Mouse (Mus musculus): ENCODE measurements around the gene Pak6. TPM values are rescaled to one million over a fixed set of nuclear protein-coding genes. Genes with fewer than 3 reads are reported as not detected.
A peak's percentile ranks its signal among the peaks of the same experiment; 100 is the strongest.
"Not testable (repeated sequence)": the region's sequence is repeated elsewhere in the genome, so short reads cannot be mapped to it uniquely, and the experiment has no call there.

Gene Pak6
- 0.53 and 0.91 TPM in 2 replicates for polyA plus RNA-seq (2015; fragmentation: Nextera tagmentation; extraction: Ambion mirVana)

DNA sequence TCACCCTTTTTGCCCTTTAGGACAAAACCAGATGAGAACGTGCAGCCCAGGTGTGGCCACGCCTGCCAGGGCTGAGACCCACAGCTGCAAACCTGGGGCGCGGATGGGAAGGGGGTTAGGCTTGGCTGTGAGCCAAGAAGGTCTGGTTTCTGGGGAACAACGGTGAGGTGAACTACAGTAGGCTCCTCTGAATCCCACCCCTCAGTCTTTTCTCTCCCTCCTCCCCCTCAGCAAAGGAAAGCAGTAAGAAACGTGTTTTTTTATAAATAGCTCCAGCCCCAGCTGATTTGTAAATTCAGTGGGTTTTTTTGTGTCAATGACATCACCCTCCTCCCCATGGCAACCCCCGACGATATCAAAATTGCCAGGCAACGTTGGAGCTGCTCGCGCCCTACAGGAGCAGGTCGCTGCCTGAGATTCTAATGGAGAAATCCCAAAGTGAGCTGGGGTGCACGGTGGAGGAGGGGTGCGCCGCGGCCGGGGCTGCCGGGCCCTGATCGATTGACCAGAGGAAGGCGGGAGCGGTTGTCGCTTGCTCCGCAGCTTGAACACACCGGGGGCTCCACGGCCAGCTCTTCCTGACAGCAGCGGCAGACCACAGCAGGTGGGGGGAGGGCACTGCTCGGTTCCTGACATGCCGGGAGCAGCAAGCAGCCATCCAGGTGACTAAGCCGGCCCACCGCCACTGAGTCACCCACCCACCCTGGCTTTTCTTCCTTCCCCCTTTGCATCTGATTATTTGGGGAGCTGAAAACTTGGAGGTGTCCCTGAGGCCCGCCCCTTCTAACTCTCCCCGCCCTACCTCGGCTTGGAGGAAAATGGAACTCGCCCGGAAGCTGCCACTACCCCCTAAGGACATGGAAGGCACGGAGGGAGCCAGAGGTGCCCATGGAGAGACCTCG, at the start of gene Pak6:
Pak6 (plus strand) TSS at position 402 of the 902 bp plus-strand sequence.
- peak; percentile 60 for DNase-seq (ENCODE audit: low spot score)

DNA sequence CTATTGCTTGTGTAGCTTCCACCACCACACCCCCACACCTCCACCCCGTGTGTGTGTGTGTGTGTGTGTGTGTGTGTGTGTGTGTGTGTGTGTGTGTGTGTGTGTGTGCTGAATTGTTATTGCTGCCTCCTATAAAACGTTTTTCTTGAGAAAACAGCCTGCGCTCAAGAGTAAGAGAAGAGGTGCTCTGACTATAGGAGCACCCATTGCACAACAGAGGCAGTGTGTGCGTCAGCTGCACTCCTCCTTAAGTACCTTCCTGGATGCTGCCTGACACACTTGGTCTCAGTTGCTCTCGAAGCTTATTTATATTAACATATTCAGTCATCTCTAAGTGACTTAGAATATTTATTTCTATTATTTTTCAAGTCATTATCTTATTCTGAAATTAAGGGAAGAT, 45.1 kb upstream of the Pak6 start:
- DNase-seq (ENCODE audit: low spot score): no peak

DNA sequence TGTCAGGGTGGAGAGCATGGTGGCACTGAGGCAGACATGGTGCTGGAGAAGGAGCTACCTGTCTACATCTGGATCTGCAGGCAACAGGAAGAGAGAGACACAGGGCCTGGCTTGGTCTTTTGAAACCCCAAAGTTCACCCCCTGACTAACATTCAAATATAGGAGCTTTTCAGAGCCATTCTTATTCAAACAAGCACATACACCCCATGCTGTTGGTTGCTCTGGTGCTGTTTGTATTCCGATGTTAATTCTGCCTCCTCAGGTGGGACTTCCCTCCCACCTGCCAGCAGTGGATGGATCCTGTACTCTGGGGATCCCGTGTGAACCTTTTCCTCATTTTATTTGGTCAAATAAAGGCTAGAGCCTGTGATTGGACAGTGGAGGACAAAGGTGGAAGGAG, 43.0 kb upstream of the Pak6 start:
- DNase-seq (ENCODE audit: low spot score): no peak

DNA sequence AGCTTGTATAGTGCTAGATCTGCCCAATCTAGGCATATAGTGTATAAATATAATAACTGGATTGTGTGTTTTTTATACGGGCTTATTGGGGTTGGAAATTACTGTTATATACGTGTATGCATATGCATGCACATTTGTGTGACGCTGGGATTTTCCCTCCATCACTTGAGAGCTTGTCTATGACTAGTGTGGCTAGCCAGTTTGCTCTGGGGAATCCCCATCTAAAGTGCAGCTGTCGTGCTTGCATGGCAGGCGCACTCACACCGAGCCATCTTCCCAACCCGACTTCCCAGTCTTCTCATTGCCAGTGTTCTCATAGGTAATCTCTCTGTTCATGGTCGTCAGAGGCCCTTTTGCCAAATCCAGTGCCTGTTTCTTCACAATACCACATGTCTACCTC, 42.5 kb upstream of the Pak6 start:
- DNase-seq (ENCODE audit: low spot score): no peak

DNA sequence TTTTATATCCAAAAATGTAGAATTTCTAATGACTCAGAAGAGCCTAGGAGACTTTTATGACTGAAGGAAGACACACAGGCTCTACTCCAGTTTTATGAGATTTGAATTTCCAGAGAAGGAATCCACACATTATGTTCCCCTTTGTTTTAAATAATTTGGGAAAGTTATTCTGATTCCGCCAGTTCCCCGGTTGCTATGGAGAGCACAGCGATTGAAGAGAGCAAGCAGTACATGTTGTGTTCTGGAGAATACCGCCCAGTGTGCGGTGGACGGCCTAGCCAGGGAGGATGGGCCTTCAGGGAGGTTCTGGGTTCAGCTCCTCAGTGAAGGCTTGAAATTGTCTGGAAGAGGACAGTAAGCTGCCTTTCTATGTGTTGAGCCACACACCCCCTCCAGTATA, 33.8 kb upstream of the Pak6 start:
- DNase-seq (ENCODE audit: low spot score): no peak

DNA sequence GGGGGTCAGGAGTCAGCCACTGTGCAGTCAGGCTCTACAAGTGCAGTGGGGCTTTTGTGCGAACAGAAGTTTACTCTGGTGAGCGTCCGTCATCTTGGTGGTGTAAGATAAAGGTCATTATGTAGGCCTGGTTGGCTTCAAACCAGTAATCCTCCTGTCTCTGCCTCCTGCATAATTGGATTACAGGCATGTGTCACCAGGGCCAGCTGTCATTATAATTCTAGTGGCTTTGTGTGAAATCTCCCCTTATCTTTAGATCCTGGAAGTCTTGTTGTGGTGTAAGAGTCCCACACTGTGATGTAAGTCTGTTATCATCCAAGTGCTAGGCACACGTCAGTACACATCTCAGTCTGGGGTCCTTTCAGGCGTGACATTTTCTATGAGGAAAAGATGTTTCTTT, 29.7 kb upstream of the Pak6 start:
- no peak for DNase-seq (ENCODE audit: low spot score)

DNA sequence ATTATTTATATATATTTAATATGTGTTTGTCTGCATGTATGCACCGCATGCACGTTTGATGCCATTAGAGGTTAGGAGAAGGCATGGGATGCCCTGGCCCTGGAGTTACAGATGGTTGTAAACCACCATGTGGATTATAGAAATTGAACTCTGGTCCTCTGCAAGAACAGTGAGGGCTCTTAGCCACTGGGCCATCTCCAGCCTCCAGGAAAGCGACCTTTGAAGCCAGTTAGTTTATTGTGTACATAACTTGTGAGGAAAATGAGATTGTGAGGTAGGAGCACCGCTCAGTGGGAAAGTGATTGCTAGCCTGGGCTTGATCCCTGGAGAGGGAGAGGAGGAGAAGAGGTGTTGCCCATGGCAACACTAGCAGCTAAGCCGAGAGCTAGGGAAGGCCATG, 25.8 kb upstream of the Pak6 start:
- DNase-seq (ENCODE audit: low spot score): no peak

DNA sequence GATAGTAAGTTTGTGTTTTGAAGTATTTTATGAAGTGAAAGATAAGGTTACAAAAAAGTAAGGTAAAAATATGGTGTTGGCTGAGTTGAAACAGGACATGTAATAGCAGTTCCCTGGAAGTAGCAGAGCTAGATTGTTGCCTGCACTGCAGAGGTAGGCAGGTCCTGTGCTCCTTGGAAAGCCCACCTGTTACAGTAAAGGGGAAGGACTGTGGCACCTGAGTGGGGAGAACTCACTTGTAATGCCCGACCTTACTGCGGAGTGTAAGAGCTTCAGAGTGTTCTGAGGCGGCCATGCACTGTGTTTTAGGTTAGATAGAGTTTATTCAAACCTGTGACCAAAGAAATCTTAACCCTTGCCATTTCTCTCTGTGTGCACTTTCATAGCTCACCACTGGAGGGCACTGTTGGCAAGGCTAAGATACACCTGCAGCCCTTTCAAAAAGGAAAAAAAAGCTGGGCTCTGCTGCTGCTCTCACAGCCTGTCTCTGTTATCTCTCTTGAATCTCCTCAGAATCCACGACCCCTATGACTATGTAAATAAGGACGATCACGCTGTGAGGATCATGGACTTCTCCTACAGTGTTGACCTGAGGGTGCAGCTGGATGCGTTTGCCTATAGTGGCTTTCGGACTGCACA, 25.1 kb upstream of the Pak6 start:
- peak; percentile 83 for DNase-seq (ENCODE audit: low spot score)

DNA sequence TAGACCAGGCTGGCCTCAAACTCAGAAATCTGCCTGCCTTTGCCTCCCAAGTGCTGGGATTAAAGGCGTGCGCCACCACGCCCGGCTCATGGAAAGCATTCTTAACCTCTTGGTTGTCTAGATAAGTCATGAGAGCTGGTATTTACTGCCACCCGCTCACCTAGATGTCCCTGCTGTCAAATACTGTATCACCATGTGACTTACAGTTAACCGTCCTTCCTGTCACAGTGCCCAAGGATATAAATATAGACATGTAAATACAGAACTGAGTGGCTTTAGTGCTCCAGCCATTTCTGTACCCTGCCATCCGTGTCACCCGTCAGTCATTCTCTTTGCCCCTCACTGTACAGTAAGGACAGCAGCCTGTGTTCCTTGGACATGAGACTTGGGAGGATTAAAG, 24.4 kb upstream of the Pak6 start:
- DNase-seq (ENCODE audit: low spot score): no peak

DNA sequence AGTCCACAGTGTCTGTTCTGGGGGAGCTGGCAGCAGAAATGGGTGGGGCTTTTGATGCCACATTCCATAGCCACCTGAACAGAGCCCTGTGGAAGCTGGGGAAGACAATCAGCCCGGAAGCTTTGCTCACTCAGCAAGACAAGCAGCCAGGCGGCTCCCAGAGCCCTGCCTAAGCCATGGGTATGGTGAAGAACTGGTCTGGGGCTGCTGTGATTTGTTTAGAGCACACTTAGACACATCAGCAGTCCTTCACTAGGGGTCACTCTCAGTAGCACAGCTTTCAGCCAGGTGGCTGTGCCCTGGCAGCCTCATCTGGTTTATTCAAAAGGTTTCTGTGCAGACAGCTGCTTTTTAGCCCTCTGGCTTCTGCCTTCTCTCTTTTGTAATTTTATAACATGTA, 22.0 kb upstream of the Pak6 start:
- no peak for DNase-seq (ENCODE audit: low spot score)

DNA sequence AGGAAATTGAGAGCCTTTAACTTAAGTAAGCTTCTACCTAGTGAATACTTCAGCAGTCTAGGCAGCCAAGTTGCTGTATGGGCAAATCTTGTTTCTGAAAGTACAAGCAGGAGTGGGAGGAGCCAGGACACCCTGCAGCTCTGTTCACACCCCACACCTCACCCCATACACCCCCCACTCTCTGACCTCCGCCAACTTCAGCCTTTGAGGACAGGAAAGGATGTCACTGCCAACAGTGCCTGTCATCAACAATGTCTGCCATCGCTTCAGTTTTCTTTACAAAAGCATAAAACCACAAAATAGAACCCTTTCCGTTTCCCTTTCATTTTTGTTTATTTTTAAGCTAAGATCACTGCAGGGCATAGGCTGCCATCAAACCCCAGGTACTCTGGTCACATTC, 20.7 kb upstream of the Pak6 start:
- peak; percentile 69 for DNase-seq (ENCODE audit: low spot score)

DNA sequence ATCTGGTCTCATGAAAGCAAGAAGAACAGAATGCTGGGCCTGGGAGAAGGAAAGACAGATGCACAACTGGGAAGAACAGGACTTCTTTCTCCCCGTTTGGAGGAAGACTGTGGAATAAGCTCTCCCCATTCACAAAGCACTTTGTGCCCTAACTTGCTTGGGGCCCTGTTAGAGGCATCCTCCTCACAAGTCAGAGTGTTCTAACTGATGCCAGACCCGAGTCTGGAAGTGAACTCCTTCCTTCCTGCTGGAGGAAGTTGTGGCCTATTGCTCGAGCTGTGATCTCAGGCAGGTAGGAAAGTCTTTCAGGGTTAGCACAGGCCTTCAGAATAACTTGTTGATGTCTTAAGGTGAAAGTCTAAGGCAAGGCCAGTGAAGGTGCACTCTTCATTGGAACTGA, 20.2 kb upstream of the Pak6 start:
- DNase-seq (ENCODE audit: low spot score): peak; percentile 33

DNA sequence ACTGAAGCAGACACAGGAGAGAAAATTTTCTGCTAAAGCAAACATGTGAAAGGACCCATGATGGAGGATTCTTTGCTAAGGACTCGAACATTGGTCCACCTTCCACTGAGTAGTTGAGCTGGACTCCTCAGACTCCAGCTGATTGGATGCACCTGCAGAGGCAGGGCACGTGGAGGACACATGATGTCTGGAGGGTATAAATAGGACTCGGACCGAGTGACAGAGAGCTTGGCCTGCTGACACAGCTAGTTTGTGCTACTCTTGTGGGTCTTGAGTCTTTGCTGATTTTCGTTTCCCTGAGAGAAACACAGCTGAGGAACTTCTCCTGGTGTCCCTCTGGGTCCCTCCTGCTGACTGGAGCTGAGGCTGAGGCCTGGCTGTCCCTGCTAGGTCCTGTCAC, 16.4 kb upstream of the Pak6 start:
- DNase-seq (ENCODE audit: low spot score): no peak

DNA sequence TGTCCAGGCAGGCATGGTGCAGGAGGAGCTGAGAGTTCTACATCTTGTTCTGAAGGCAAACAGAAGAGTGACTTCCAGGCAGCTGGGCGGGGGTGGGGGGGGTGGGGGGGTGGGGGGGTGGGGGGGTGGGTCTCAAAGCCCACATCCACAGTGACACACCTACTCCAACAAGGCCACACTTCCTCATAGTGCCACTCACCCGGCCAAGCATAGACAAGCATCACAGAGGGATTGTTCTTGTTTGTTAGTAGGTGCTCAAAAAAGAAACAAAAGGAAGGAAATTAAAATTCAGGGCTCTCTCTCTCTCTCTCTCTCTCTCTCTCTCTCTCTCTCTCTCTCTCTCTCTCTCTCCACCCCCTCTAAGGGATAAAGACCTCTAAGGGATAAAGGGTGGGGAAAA, 12.4 kb upstream of the Pak6 start:
- not testable (repeated sequence) for DNase-seq (ENCODE audit: low spot score)

DNA sequence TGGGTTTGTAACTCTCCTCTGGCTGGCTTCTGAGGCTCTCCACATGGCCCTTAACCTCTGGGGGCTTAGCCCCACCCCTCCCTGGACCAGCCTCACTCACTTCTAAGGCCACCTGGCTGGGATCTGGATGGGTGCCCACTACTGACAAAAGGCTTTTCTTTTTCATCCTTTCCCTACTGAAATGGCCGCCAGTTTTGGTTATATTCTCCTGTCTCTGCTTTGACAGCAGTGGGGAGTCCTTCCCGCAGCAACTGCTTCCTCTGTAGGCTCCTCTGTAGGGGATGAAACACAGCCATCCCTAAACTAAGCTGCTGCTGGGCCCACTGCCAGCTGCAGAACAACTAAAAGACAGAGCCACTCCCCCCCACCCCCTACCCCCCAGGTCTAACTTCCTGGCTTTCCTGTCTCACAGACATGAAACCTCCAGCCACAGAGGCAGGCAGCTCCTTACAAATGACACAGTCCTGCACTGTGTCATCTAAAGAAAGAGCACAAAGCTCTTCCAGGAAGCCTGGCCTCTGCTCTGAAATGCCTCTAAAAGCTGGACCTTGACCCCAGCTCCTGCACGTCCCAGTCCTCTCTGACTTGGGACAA, 6.3 kb upstream of the Pak6 start:
- DNase-seq (ENCODE audit: low spot score): peak; percentile 22

DNA sequence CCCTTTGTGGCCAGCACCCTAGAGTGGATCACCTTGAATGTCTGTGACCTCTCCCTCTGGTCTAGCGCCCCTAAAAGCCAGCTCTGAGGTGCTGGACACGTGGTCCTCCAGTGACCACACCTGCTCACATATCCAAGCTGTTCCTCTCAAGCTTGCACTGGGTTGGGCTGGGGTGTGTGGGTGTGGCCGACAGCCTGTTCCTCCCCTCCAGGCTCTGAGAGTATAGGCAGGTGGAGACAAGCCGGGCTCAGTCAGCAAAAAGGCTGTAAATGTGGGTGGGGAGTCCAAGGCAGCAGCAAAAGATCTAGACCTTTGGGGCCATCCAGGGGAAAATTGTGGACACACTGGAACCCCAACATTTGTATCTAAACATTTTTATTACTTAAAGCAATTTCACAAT, 4.6 kb upstream of the Pak6 start:
- peak; percentile 19 for DNase-seq (ENCODE audit: low spot score)

DNA sequence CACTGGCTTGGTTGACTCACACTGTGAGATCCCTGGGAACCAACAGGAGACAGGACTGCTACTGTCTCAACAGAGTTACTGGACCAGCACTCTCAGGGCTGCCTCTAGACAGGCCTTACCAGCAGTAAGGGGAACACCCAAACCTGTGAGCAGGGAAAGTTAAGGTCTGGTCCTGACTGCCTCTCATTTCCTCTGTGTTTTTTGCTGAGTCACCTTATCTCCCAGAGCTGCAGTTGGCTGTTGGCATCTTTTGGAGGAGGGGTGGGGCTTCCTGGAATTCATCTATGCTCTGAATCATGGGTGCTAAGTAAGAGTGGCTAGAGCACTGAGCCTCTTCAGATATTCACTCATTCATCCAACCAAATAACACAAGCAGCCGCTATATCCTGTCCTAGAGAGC, 4.0 kb upstream of the Pak6 start:
- peak; percentile 34 for DNase-seq (ENCODE audit: low spot score)

DNA sequence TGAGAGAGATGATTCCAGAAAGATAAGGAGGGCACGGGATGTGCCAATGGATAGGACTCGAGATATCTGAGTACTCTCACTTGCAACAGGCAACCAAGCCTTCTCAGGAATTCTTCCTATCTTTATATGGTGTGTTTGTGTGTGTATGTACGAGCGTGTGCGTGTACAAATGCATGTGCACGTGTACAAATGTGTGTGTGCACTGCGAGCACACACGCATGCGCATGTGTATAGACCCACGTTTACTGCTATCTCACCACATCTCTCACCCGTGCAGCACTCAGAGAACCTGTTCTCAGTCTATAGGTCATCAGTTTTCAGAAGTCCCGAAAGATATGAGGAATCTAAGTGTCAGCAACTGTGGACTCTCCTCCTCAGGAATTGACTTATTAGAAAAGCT, 3.6 kb upstream of the Pak6 start:
- no peak for DNase-seq (ENCODE audit: low spot score)

DNA sequence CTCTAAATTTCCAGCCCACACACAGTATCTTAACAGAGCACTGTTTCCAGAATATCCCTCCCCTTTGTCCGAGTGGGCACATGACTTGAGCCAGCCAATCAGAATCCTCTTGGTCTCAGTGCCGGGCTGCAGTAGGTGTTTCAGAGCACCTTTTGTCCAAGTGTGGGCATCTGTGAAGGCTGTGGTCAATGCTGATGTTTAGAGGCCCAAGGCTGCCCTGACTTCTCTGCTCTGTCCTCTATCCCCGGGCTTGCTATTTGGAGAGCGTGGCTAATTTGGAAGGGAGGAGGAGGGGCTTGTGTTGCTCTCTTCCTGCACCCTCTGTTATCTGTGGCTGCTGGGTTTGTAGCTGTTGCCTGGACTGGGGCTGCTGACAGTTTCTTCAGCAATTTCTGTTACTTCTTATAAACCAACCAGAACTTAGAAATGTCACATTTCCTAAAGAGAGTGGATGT, 3.1 kb upstream of the Pak6 start:
- DNase-seq (ENCODE audit: low spot score): peak; percentile 37

DNA sequence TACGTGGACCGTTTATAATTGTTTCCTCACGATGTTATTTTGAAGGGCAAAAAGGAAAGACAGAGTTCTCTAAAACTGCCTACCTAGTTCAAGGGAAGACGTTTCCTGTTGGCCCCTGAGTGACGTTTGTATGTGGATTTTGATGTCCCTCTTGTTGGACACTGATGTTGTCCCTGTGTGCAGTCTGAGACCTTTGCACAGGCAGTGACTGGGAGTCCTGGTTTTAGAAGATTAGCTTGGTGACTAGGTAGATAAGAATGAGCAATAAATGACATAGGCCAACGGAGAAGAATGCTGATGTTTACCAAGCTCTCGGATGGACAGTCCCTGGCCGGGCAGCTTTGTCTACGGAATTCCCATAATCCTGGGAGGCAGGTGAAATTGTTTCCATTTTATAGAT, 1.2 kb upstream of the Pak6 start:
- DNase-seq (ENCODE audit: low spot score): no peak

DNA sequence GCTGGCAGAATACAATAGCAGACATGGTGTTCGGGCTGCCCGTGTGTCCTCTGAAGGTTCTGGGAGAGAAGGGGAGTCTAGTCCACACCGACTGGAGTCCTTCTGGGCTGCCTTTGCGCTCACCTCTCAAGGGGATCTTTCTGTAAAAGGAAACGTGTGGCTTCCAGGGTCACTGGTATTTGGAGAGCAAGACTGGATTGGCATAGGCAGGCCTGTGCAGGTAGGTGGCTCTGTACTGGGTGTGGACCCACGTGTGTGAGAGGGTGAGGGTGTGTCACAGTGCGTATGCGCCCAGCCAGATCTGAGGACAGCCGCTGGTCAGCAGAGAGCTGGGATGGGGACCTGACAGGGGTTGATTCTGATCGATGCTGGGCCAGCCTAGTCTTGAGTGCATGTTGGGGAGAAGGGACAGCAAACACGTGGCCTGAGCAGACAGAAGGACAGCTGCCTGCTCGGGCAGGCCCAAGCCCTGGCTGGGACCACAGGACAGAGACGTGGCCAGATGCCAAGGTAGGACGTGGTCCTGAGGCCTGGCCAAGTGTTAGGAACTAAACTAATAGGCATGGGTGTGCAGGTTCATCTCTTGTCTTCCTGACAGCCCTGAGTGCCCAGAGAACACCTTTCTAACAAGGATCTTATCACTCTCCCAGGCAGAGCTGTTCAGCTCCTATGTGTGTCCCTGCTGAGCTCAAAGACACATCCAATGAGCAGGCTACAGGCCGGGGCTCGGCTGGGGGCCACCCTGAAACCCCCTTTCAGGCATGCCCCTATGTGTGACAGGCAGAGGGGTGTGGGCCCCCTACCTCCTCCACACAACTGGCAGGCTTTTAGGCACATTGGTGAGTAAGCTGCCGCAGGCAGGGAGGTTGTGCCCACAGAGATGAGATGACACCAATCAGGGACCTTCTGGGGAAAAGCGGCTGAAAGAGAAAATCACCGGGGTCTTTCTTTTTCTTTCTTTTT, 982 bp downstream of the Pak6 start:
- no peak for DNase-seq (ENCODE audit: low spot score)
